ENCODE assay signal across 8 mouse cellular contexts in the genomic region with DNA sequence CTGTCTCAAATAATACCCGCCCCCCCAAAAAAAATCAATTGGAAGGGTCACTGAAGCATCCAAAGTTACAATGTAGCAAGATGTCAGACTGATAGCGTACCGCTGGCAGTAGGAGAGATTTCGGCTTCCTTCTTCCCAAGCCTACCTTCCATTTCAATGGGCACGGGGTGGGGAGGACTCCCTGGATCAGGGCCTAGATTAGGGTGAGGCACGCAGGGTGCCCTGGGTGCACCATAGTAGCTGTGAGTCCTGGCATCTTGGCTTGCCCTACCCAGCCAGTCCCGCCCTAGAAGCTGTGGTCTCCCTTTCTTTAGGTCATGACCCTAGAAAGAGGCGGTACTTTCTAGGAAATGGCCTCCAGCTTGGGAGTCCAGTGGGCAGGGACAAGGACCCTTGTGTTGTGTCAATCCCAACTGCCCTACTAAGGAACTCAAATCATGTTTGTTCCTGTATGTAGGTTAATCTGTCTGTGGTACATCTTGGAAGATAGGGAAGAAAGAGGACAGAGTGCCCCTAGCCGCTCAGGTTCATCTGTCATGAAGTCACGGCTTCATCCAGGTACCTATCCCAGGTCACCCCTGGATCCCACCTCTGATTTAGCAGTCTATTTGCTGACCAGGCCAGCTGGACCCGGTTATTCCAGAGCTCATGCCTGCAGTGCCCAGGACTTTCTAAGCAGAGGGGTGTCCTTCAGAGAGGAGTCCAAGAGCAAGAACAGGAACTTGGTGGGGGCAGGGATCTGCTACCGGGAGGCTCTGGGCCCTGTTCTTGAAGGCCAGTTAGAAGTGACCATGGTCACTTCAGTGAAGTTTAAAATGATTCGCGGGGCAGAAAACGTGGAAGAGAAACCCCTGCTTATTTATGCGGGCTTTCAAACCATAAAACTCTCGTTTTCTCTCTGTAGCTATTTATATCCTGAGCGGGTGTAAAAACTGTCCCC. TPM values are rescaled to one million over a fixed set of nuclear protein-coding genes. Genes with fewer than 3 reads are reported as not detected.
DNase-seq lines count a peak whose midpoint lies in the region; ATAC-seq and TF ChIP-seq lines count a peak whose summit lies in the region.

No protein-coding gene starts in this region.

- peak; percentile 21 to 36 for DNase-seq in layer of hippocampus, postnatal 10 days (ENCODE audit: low spot score in 2 of 2)
- no peak for DNase-seq in layer of hippocampus, adult 8-10 months (ENCODE audit: low spot score in 2 of 2)
- DNase-seq in hindbrain, postnatal 0 days (ENCODE audit: low spot score): no peak
- DNase-seq in gastrocnemius, adult 8-10 months (ENCODE audit: low spot score in 2 of 2): no peak

- H3K27me3 ChIP-seq in forebrain, embryonic 15.5 days: no peaks in the 10 kb centered on the region
- no peaks in the 10 kb centered on the region for H3K27me3 ChIP-seq in hindbrain, postnatal 0 days (ENCODE audit: insufficient read depth, low read length)
- no peaks in the 10 kb centered on the region for H3K27me3 ChIP-seq in liver, embryonic 12.5 days (replicated peaks)
- no peaks in the 10 kb centered on the region for H3K27me3 ChIP-seq in neural tube, embryonic 13.5 days

- peak overlapping the region; percentile 82 for H3K4me2 ChIP-seq in forebrain, embryonic 15.5 days (replicated peaks)
- peak overlapping the region; percentile 96 for H3K4me2 ChIP-seq in hindbrain, postnatal 0 days (ENCODE audit: low read depth, low read length)
- H3K4me2 ChIP-seq in liver, embryonic 12.5 days: peak overlapping the region; percentile 99
- peak overlapping the region; percentile 82 for H3K4me2 ChIP-seq in neural tube, embryonic 13.5 days

- 57% methylated on average over 18 of the region's 18 CpGs for WGBS in forebrain, embryonic 15.5 days
- 55% methylated on average over 18 of the region's 18 CpGs for WGBS in hindbrain, postnatal 0 days
- WGBS in liver, embryonic 12.5 days (ENCODE audit: insufficient replicate concordance): 40% methylated on average over 18 of the region's 18 CpGs
- 54% methylated on average over 18 of the region's 18 CpGs for WGBS in neural tube, embryonic 13.5 days

- H3K9me3 ChIP-seq in forebrain, embryonic 15.5 days: no peaks in the 10 kb centered on the region
- H3K9me3 ChIP-seq in hindbrain, postnatal 0 days (ENCODE audit: low read length): no peaks in the 10 kb centered on the region
- H3K9me3 ChIP-seq in liver, embryonic 12.5 days (replicated peaks): no peaks in the 10 kb centered on the region
- H3K9me3 ChIP-seq in neural tube, embryonic 13.5 days: no peaks in the 10 kb centered on the region

- TF ChIP-seq POLR2A in bone marrow macrophage, adult 2 months (IDR thresholded peaks at IDR 0.05; ENCODE audit: borderline replicate concordance, low read depth, low read length): no peak

- H3K4me1 ChIP-seq in bone marrow macrophage, adult 2 months (ENCODE audit: control insufficient read depth, insufficient read depth, low read length): peaks cover 32% of the 10 kb centered on the region
- H3K4me1 ChIP-seq in forebrain, embryonic 15.5 days: peaks cover 20% of the 10 kb centered on the region
- H3K4me1 ChIP-seq in hindbrain, postnatal 0 days (ENCODE audit: insufficient read depth, low read length): 0 out of 2 replicates have a peak, but pooled peaks cover 4% of the 10 kb centered on the region
- peaks cover 78% of the 10 kb centered on the region for H3K4me1 ChIP-seq in liver, embryonic 12.5 days
- peaks cover 25% of the 10 kb centered on the region for H3K4me1 ChIP-seq in neural tube, embryonic 13.5 days (replicated peaks)

- H3K9ac ChIP-seq in forebrain, embryonic 15.5 days (replicated peaks): peak overlapping the region; percentile 74
- H3K9ac ChIP-seq in hindbrain, postnatal 0 days (replicated peaks; ENCODE audit: low read length): no peak overlapping the region
- peak overlapping the region; percentile 94 for H3K9ac ChIP-seq in liver, embryonic 12.5 days
- H3K9ac ChIP-seq in neural tube, embryonic 13.5 days: peak overlapping the region; percentile 87

- no peak for ATAC-seq in forebrain, embryonic 15.5 days (replicated peaks)
- ATAC-seq in hindbrain, postnatal 0 days: no peak
- no peak for ATAC-seq in liver, embryonic 12.5 days
- ATAC-seq in neural tube, embryonic 13.5 days (ENCODE audit: low read depth): no peak

- H3K36me3 ChIP-seq in forebrain, embryonic 15.5 days: no peaks in the 10 kb centered on the region
- H3K36me3 ChIP-seq in hindbrain, postnatal 0 days (ENCODE audit: insufficient read depth, low read length): no peaks in the 10 kb centered on the region
- peaks cover 12% of the 10 kb centered on the region for H3K36me3 ChIP-seq in liver, embryonic 12.5 days
- 0 out of 2 replicates have a peak, but pooled peaks cover 4% of the 10 kb centered on the region for H3K36me3 ChIP-seq in neural tube, embryonic 13.5 days

- no peak for TF ChIP-seq CTCF in bone marrow macrophage, adult 2 months (IDR thresholded peaks at IDR 0.05; ENCODE audit: low read depth, low read length)
- TF ChIP-seq CTCF in hindbrain, postnatal 0 days (IDR thresholded peaks at IDR 0.05; ENCODE audit: low read depth): no peak

- H3K4me3 ChIP-seq in bone marrow macrophage, adult 2 months (ENCODE audit: insufficient read depth, low read length): peak overlapping the region; percentile 79; the same call in 1 of the 2 replicates
- peak overlapping the region; percentile 80 for H3K4me3 ChIP-seq in forebrain, embryonic 15.5 days
- H3K4me3 ChIP-seq in hindbrain, postnatal 0 days (ENCODE audit: low read length): peak overlapping the region; percentile 79
- peak overlapping the region; percentile 100 for H3K4me3 ChIP-seq in liver, embryonic 12.5 days
- peak overlapping the region; percentile 95 for H3K4me3 ChIP-seq in neural tube, embryonic 13.5 days

- H3K27ac ChIP-seq in bone marrow macrophage, adult 2 months (ENCODE audit: insufficient read depth, low read depth, low read length): peak overlapping the region; percentile 86
- H3K27ac ChIP-seq in forebrain, embryonic 15.5 days (replicated peaks): peak overlapping the region; percentile 99
- H3K27ac ChIP-seq in hindbrain, postnatal 0 days: no peak overlapping the region
- H3K27ac ChIP-seq in liver, embryonic 12.5 days: peak overlapping the region; percentile 99
- H3K27ac ChIP-seq in neural tube, embryonic 13.5 days (replicated peaks): peak overlapping the region; percentile 99

RNA-seq across cellular contexts. Expression of a gene that starts 1.6 kb away (rescaled TPM):
- total RNA-seq in layer of hippocampus, postnatal 10 days (2021): 10 to 100 TPM; 18.0 to 19.0 TPM
- total RNA-seq in layer of hippocampus, adult 8-10 months (2022): 10 to 100 TPM; 14.9 to 19.8 (median 17.1) TPM
- 26.2 and 33.8 TPM in 2 replicates for polyA plus RNA-seq in bone marrow macrophage, adult 2 months (2012; ENCODE audit: insufficient read depth, insufficient read length, missing spikeins)
- 8.1 and 8.4 TPM in 2 replicates for polyA plus RNA-seq in forebrain, embryonic 15.5 days (2015; fragmentation: Nextera tagmentation; extraction: Ambion mirVana)
- 11.1 and 13.1 TPM in 2 replicates for total RNA-seq in hindbrain, postnatal 0 days (2014; rRNA removed)
- 3.0 and 3.1 TPM in 2 replicates for polyA plus RNA-seq in hindbrain, postnatal 0 days (2015; fragmentation: Nextera tagmentation; extraction: Ambion mirVana)
- polyA plus RNA-seq in liver, embryonic 12.5 days (2016; fragmentation: Nextera tagmentation; extraction: Ambion mirVana): 8.5 and 10.4 TPM in 2 replicates
- polyA plus RNA-seq in neural tube, embryonic 13.5 days (2015; fragmentation: Nextera tagmentation; extraction: Ambion mirVana): 5.8 and 6.8 TPM in 2 replicates
- 1 to 10 TPM; 5.5 to 6.9 (median 5.8) TPM for total RNA-seq in gastrocnemius, adult 8-10 months (2022)

RNA-seq across cellular contexts. Expression of a gene that starts 58.7 kb away (rescaled TPM):
- total RNA-seq in layer of hippocampus, postnatal 10 days (2021): 1 to 10 TPM; 8.2 to 9.6 TPM
- total RNA-seq in layer of hippocampus, adult 8-10 months (2022): 10 to 100 TPM; 12.5 to 14.0 (median 12.8) TPM
- polyA plus RNA-seq in bone marrow macrophage, adult 2 months (2012; ENCODE audit: insufficient read depth, insufficient read length, missing spikeins): 2.2 and 2.3 TPM in 2 replicates
- polyA plus RNA-seq in forebrain, embryonic 15.5 days (2015; fragmentation: Nextera tagmentation; extraction: Ambion mirVana): 5.0 and 6.5 TPM in 2 replicates
- total RNA-seq in hindbrain, postnatal 0 days (2014; rRNA removed): 14.3 and 21.1 TPM in 2 replicates
- polyA plus RNA-seq in hindbrain, postnatal 0 days (2015; fragmentation: Nextera tagmentation; extraction: Ambion mirVana): 12.8 and 14.8 TPM in 2 replicates
- 62.2 TPM in 2 replicates for polyA plus RNA-seq in liver, embryonic 12.5 days (2016; fragmentation: Nextera tagmentation; extraction: Ambion mirVana)
- 7.2 and 7.8 TPM in 2 replicates for polyA plus RNA-seq in neural tube, embryonic 13.5 days (2015; fragmentation: Nextera tagmentation; extraction: Ambion mirVana)
- total RNA-seq in gastrocnemius, adult 8-10 months (2022): 100 to 1,000 TPM; 147 to 209 (median 152) TPM

Comparison
In these comparisons a context has a peak if more than half of its experiments do, and no peak if none do; other contexts are left out.
1. DNase-seq: peak in layer of hippocampus, postnatal 10 days (2 of 2); none in layer of hippocampus, adult 8-10 months (0 of 2), hindbrain, postnatal 0 days (single experiment) and gastrocnemius, adult 8-10 months (0 of 2).
2. Peak in every context shown above with its lines, with median percentiles within 50 percentile points of each other: H3K4me3 ChIP-seq and H3K4me2 ChIP-seq.